Mouse (Mus musculus): ENCODE results near the gene Klhl29. TPM values are rescaled to one million over a fixed set of nuclear protein-coding genes. Genes with fewer than 3 reads are reported as not detected.

Gene Klhl29
- polyA plus RNA-seq, 1 experiment from 2014 or later, result 2.5 TPM

GRCm38 (mm10) chr12:5261476-5261875 lies 114.0 kb downstream of the Klhl29 start:
- Histone ChIP-seq H3K9ac (no peak overlapping the region), H3K27me3 (replicated peaks) (no peaks in the 10 kb centered on the region), H3K4me2 (replicated peaks) (no peak overlapping the region), H3K4me3 (no peak overlapping the region), H3K4me1 (no peaks in the 10 kb centered on the region), H3K27ac (no peak overlapping the region), H3K36me3 (no peaks in the 10 kb centered on the region), H3K9me3 (no peaks in the 10 kb centered on the region)
- ATAC-seq (ENCODE audit: low FRiP score, low read depth), result no peak
- 80% methylated on average over 4 of the region's 4 CpGs for WGBS

- no peaks in the 10 kb centered on the region for H3K27me3 ChIP-seq (replicated peaks)
- no peak overlapping the region for H3K27ac ChIP-seq
- no peak overlapping the region for H3K4me3 ChIP-seq
- 89% methylated on average over 3 of the region's 3 CpGs for WGBS
- H3K4me2 ChIP-seq (replicated peaks), result no peak overlapping the region
- H3K9me3 ChIP-seq, result no peaks in the 10 kb centered on the region
- no peaks in the 10 kb centered on the region for H3K36me3 ChIP-seq
- peaks cover 18% of the 10 kb centered on the region for H3K4me1 ChIP-seq
- no peak overlapping the region for H3K9ac ChIP-seq
- ATAC-seq (ENCODE audit: low FRiP score, low read depth), result no peak
These were observed 116.7 kb downstream of the Klhl29 start for GRCm38 (mm10) chr12:5258779-5259178.

GRCm38 (mm10) chr12:5257174-5257573 lies 118.3 kb downstream of the Klhl29 start:
- no peaks in the 10 kb centered on the region for H3K9me3 ChIP-seq
- no peak overlapping the region for H3K4me2 ChIP-seq (replicated peaks)
- no peak overlapping the region for H3K9ac ChIP-seq
- H3K4me1 ChIP-seq, result peaks cover 32% of the 10 kb centered on the region
- H3K27me3 ChIP-seq (replicated peaks), result no peaks in the 10 kb centered on the region
- no peak overlapping the region for H3K27ac ChIP-seq
- H3K4me3 ChIP-seq, result no peak overlapping the region
- no peak for ATAC-seq (ENCODE audit: low FRiP score, low read depth)
- WGBS, result 49% methylated on average over 4 of the region's 4 CpGs
- no peaks in the 10 kb centered on the region for H3K36me3 ChIP-seq

DNA sequence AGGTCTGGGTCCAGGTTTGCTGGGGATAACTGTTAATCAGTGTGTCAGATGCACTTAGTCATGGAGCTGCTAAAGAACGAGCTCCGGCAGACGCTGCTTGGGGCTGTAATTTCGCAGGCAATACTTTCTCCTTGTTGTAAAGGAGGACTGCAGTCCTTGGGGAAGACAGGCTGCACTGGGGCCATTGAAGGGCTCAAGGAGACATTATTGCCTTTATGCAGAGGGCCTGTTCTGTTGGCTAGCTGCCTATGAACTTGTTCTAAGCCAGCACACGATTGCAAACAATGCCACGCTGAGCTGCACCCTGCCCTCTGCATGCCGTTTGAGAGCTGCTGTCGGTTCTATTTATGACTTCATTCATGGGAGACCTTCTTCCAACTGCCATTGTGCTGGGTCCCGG lies 120.4 kb downstream of the Klhl29 start:
- 17% methylated on average over 9 of the region's 9 CpGs for WGBS
- ATAC-seq (ENCODE audit: low FRiP score, low read depth), result peak; percentile 34
- H3K27ac ChIP-seq, result no peak overlapping the region

DNA sequence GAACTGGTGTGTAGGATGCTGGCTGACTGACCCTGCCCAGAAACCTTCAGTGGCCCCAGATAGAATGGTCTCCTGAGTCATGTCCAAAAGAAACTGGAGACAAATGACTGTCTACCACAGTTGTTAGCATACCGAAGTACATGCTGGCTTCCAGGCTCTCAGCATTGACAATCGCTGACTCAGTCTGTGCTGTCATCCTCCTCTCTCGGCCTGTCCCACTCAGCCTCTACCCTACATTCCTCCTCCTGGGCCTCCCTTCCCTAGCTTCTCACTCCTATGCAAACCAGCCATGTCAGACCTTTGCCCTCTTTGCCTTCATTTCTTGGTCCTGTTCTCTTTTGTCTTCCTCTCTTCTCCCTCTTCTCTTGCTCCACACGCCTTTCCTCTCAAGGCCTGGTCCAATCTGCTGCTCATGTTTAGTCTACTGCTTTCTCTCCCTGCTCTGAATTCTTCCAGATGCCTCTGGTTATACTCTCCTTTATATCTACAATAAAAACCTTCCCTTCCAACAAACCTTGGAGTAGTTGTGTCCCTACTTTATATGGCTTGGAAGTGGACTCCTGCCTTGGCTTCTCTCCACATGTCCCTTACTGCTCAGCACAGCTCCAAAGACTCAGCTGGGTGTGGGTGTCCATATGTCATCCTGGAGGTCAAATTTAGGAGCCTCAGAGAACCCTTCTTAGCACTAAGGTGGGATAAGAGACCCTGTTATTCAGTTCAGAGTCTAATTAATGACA lies 121.1 kb downstream of the Klhl29 start:
- Histone ChIP-seq H3K4me2 (replicated peaks) (no peak overlapping the region), H3K27me3 (replicated peaks) (no peaks in the 10 kb centered on the region), H3K4me1 (peaks cover 34% of the 10 kb centered on the region), H3K9ac (no peak overlapping the region), H3K27ac (no peak overlapping the region), H3K9me3 (no peaks in the 10 kb centered on the region), H3K4me3 (no peak overlapping the region), H3K36me3 (no peaks in the 10 kb centered on the region)
- no peak for ATAC-seq (ENCODE audit: low FRiP score, low read depth)
- 71% methylated on average over 4 of the region's 4 CpGs for whole genome bisulfite sequencing

More for the DNA sequence above, 120.4 kb downstream of the Klhl29 start:
- 0 out of 2 replicates have a peak overlapping the region, but pooled peaks have one; percentile 3 for H3K4me2 ChIP-seq (replicated peaks)
- H3K27me3 ChIP-seq (replicated peaks), result no peaks in the 10 kb centered on the region
- no peak overlapping the region for H3K9ac ChIP-seq
- H3K4me1 ChIP-seq, result peaks cover 32% of the 10 kb centered on the region
- no peaks in the 10 kb centered on the region for H3K36me3 ChIP-seq
- no peaks in the 10 kb centered on the region for H3K9me3 ChIP-seq
- no peak overlapping the region for H3K4me3 ChIP-seq

DNA sequence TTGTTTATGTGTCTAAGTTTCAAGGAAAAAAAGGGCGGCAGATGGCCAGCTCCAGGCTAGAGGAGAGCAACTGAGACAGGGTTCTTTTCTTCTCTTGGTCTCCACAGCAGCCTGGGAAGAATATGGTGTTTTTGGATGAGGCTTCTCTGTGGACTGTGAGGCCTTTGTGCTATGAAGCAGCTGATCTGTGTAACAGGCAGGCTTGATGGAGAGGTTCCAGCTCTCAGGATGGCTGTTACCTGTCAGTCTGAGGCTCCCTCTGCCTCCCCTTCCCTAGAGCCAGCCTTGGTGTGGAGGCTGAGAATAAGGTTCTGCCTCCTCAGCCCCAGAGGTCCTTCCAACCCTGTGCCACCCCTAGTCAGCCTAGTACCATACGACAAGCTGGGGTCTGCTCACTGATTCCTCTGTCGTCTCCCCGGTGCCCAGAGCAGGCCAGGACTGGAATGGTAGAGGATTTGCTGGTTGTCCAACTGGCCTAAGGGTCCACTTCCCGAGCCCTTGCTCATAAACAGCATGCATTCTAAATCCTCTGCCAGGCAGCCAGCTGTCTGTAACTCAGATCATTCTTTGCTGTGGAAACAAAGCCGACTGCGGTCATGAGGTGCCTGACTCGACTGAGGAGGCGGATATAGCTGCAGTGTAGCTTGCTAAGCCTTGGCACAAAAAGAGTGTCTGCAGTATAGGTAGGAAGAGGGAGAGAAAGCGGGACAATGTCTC lies 122.0 kb downstream of the Klhl29 start:
- no peak overlapping the region for H3K27ac ChIP-seq
- peak; percentile 24; the same call in 1 of the 2 replicates for ATAC-seq (ENCODE audit: low FRiP score, low read depth)

DNA sequence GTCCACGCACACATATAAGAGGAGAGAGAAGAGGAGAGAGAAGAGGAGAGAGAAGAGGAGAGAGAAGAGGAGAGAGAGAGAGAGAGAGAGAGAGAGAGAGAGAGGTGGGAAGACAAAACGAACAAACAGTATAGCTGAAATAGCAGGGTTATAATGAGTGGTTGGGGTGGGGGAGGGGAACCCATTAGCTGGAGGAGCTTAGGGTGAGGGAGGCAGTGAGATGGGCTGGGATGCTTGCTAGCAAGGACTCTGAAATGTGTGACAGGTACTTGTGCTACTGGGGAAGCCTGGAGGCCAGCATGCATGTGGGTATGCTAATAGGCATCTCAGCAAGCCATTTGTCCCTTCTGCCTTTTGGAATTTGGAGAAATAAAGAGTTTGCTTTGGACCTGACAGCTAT lies 122.9 kb downstream of the Klhl29 start:
- Histone ChIP-seq H3K27ac (no peak overlapping the region), H3K4me2 (replicated peaks) (no peak overlapping the region), H3K9ac (no peak overlapping the region), H3K36me3 (no peaks in the 10 kb centered on the region), H3K27me3 (replicated peaks) (no peaks in the 10 kb centered on the region), H3K4me1 (peaks cover 42% of the 10 kb centered on the region), H3K9me3 (no peaks in the 10 kb centered on the region), H3K4me3 (no peak overlapping the region)
- WGBS, result 54% methylated on average over 2 of the region's 2 CpGs
- no peak for ATAC-seq (ENCODE audit: low FRiP score, low read depth)

More for the DNA sequence above, 122.0 kb downstream of the Klhl29 start:
- Histone ChIP-seq H3K4me1 (peaks cover 38% of the 10 kb centered on the region), H3K36me3 (no peaks in the 10 kb centered on the region), H3K4me2 (replicated peaks) (no peak overlapping the region), H3K9me3 (no peaks in the 10 kb centered on the region), H3K9ac (no peak overlapping the region), H3K4me3 (no peak overlapping the region), H3K27me3 (replicated peaks) (no peaks in the 10 kb centered on the region)
- 60% methylated on average over 10 of the region's 10 CpGs for WGBS

- ATAC-seq (ENCODE audit: low FRiP score, low read depth), result no peak
- Histone ChIP-seq H3K27ac (no peak overlapping the region), H3K4me3 (no peak overlapping the region), H3K9ac (no peak overlapping the region), H3K27me3 (replicated peaks) (no peaks in the 10 kb centered on the region), H3K36me3 (no peaks in the 10 kb centered on the region), H3K4me2 (replicated peaks) (no peak overlapping the region), H3K4me1 (peaks cover 58% of the 10 kb centered on the region), H3K9me3 (no peaks in the 10 kb centered on the region)
- 40% methylated on average over 7 of the region's 7 CpGs for WGBS
These were observed 125.4 kb downstream of the Klhl29 start for GRCm38 (mm10) chr12:5250042-5250441.

- WGBS, result 88% methylated on average over 13 of the region's 13 CpGs
- peaks cover 48% of the 10 kb centered on the region for H3K4me1 ChIP-seq
- ATAC-seq (ENCODE audit: low FRiP score, low read depth), result no peak
These were observed 126.4 kb downstream of the Klhl29 start for GRCm38 (mm10) chr12:5249068-5249467.

DNA sequence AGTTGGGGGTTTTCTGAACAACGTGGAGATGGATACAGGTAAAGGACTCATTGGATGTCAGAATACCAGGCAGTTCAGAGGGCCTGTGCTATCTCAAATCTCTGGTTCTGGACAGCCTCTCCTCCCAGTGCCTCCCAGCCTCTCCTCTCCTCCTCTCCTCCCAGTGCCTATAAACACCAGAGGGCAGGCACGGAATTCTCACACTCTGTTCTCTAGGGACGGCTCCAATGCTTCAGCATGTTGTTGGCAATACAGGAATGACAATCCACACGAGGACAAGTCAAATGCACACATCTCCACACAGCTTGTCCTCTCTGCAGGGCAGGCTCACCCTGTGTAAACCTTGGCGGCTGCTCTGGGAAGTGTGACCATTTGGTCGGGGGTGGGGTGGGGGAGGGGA lies 128.0 kb downstream of the Klhl29 start:
- ATAC-seq (ENCODE audit: low FRiP score, low read depth), result no peak
- H3K9me3 ChIP-seq, result no peaks in the 10 kb centered on the region
- H3K4me2 ChIP-seq (replicated peaks), result no peak overlapping the region
- WGBS, result 43% methylated on average over 6 of the region's 6 CpGs
- no peak overlapping the region for H3K9ac ChIP-seq
- H3K4me3 ChIP-seq, result no peak overlapping the region
- no peaks in the 10 kb centered on the region for H3K27me3 ChIP-seq (replicated peaks)
- peaks cover 33% of the 10 kb centered on the region for H3K4me1 ChIP-seq
- no peaks in the 10 kb centered on the region for H3K36me3 ChIP-seq
- no peak overlapping the region for H3K27ac ChIP-seq

More at GRCm38 (mm10) chr12:5249068-5249467, 126.4 kb downstream of the Klhl29 start:
- no peaks in the 10 kb centered on the region for H3K36me3 ChIP-seq
- no peak overlapping the region for H3K9ac ChIP-seq
- no peak overlapping the region for H3K4me2 ChIP-seq (replicated peaks)
- no peak overlapping the region for H3K27ac ChIP-seq
- no peaks in the 10 kb centered on the region for H3K27me3 ChIP-seq (replicated peaks)
- no peak overlapping the region for H3K4me3 ChIP-seq
- no peaks in the 10 kb centered on the region for H3K9me3 ChIP-seq

DNA sequence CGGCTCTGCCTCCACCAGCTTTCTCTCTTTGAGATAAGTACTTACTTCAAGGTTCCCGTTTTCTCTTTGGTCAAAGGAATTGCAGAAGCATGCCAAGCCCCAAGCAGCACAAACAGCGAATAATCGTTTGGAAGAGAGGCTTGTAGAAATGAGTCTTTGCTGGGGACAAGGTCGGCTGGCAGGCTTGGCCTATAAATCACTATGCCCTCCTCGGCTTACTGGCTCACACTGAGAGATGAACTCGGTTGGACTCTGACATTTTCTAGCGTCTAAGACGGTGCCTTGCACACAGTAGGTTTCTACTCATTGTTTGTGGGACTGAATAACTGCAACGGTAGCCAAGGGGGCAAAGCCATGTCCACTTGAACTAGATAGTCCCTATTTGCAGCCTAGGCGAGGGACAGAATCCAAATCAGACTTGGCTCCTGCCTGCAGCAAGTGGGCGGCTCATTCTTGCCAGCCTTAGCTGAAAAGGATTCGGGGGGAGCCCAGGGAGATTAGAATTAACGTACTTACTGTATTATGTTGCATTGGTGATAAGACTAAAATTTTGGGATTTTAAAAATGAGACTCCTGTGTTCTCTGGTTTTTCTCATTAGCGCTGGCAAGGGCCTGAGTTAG lies 128.7 kb downstream of the Klhl29 start:
- ATAC-seq (ENCODE audit: low FRiP score, low read depth), result no peak
- H3K4me2 ChIP-seq (replicated peaks), result no peak overlapping the region
- WGBS, result 50% methylated on average over 15 of the region's 15 CpGs
- H3K36me3 ChIP-seq, result no peaks in the 10 kb centered on the region
- H3K4me3 ChIP-seq, result no peak overlapping the region
- H3K9me3 ChIP-seq, result no peaks in the 10 kb centered on the region
- H3K9ac ChIP-seq, result no peak overlapping the region
- peaks cover 31% of the 10 kb centered on the region for H3K4me1 ChIP-seq
- no peak overlapping the region for H3K27ac ChIP-seq
- H3K27me3 ChIP-seq (replicated peaks), result no peaks in the 10 kb centered on the region

- Histone ChIP-seq H3K4me3 (no peak overlapping the region), H3K4me2 (replicated peaks) (no peak overlapping the region), H3K9ac (no peak overlapping the region), H3K36me3 (no peaks in the 10 kb centered on the region), H3K27ac (no peak overlapping the region), H3K4me1 (peaks cover 31% of the 10 kb centered on the region), H3K9me3 (no peaks in the 10 kb centered on the region), H3K27me3 (replicated peaks) (no peaks in the 10 kb centered on the region)
- ATAC-seq (ENCODE audit: low FRiP score, low read depth), result no peak
- WGBS, result 78% methylated on average over 9 of the region's 9 CpGs
These were observed 129.3 kb downstream of the Klhl29 start for GRCm38 (mm10) chr12:5246193-5246621.

Data from neural tube, embryonic 12.5 days (tissue).